Mouse (Mus musculus): Measurements from ENCODE around the gene Mtmr11. TPM values are rescaled to one million over a fixed set of nuclear protein-coding genes. Genes with fewer than 3 reads are reported as not detected.
"Not testable (repeated sequence)": the region's sequence is repeated elsewhere in the genome, so short reads cannot be mapped to it uniquely, and the experiment has no call there.

Gene Mtmr11
- polyA plus RNA-seq, 1 experiment from 2014 or later, result 7.1 TPM

- Histone ChIP-seq H3K9ac (ENCODE audit: low read length) (no peak overlapping the region), H3K4me3 (ENCODE audit: low read depth, low read length) (no peak overlapping the region), H3K27me3 (ENCODE audit: control insufficient read depth, insufficient read depth, low read length) (no peaks in the 10 kb centered on the region), H3K4me1 (ENCODE audit: control insufficient read depth, insufficient read depth, low read length) (peaks cover 8% of the 10 kb centered on the region), H3K9me3 (ENCODE audit: control insufficient read depth, low read length) (no peaks in the 10 kb centered on the region), H3K36me3 (ENCODE audit: control insufficient read depth, insufficient read depth, low read length) (no peaks in the 10 kb centered on the region), H3K4me2 (ENCODE audit: low read depth) (no peak overlapping the region), H3K27ac (ENCODE audit: low read depth, low read length) (no peak overlapping the region)
- 77% methylated on average over 12 of the region's 12 CpGs for WGBS
- ATAC-seq (ENCODE audit: insufficient read depth, low FRiP score, low TSS enrichment), result no peak
- DNase-seq (ENCODE audit: low spot score), result no peak
Observed at GRCm38 (mm10) chr3:96168466-96169158, 6.8 kb downstream of the Mtmr11 start.

GRCm38 (mm10) chr3:96170276-96170675, 8.5 kb downstream of the Mtmr11 start:
- Histone ChIP-seq H3K36me3 (ENCODE audit: control insufficient read depth, insufficient read depth, low read length) (no peaks in the 10 kb centered on the region), H3K27ac (ENCODE audit: low read depth, low read length) (no peak overlapping the region), H3K9me3 (ENCODE audit: control insufficient read depth, low read length) (no peaks in the 10 kb centered on the region), H3K9ac (ENCODE audit: low read length) (no peak overlapping the region), H3K4me3 (ENCODE audit: low read depth, low read length) (no peak overlapping the region), H3K27me3 (ENCODE audit: control insufficient read depth, insufficient read depth, low read length) (no peaks in the 10 kb centered on the region), H3K4me1 (ENCODE audit: control insufficient read depth, insufficient read depth, low read length) (peaks cover 12% of the 10 kb centered on the region), H3K4me2 (ENCODE audit: low read depth) (no peak overlapping the region)
- ATAC-seq (ENCODE audit: insufficient read depth, low FRiP score, low TSS enrichment) (no peak), DNase-seq (ENCODE audit: low spot score) (no peak)
- WGBS, result 92% methylated on average over 4 of the region's 4 CpGs

GRCm38 (mm10) chr3:96170976-96171545, 9.3 kb downstream of the Mtmr11 start:
- Histone ChIP-seq H3K9me3 (ENCODE audit: control insufficient read depth, low read length) (no peaks in the 10 kb centered on the region), H3K4me2 (ENCODE audit: low read depth) (peak overlapping the region; percentile 94), H3K36me3 (ENCODE audit: control insufficient read depth, insufficient read depth, low read length) (no peaks in the 10 kb centered on the region), H3K9ac (ENCODE audit: low read length) (peak overlapping the region; percentile 95), H3K4me3 (ENCODE audit: low read depth, low read length) (peak overlapping the region; percentile 94; the same call in 1 of the 2 replicates), H3K4me1 (ENCODE audit: control insufficient read depth, insufficient read depth, low read length) (peaks cover 12% of the 10 kb centered on the region), H3K27me3 (ENCODE audit: control insufficient read depth, insufficient read depth, low read length) (no peaks in the 10 kb centered on the region), H3K27ac (ENCODE audit: low read depth, low read length) (no peak overlapping the region)
- ATAC-seq (ENCODE audit: insufficient read depth, low FRiP score, low TSS enrichment), result no peak
- 74% methylated on average over 10 of the region's 10 CpGs for WGBS
- no peak for DNase-seq (ENCODE audit: low spot score)

- Histone ChIP-seq H3K27me3 (ENCODE audit: control insufficient read depth, insufficient read depth, low read length) (no peaks in the 10 kb centered on the region), H3K36me3 (ENCODE audit: control insufficient read depth, insufficient read depth, low read length) (no peaks in the 10 kb centered on the region), H3K9ac (ENCODE audit: low read length) (peak overlapping the region; percentile 95), H3K4me2 (ENCODE audit: low read depth) (peak overlapping the region; percentile 94), H3K4me1 (ENCODE audit: control insufficient read depth, insufficient read depth, low read length) (peaks cover 12% of the 10 kb centered on the region), H3K9me3 (ENCODE audit: control insufficient read depth, low read length) (no peaks in the 10 kb centered on the region), H3K27ac (ENCODE audit: low read depth, low read length) (peak overlapping the region; percentile 97), H3K4me3 (ENCODE audit: low read depth, low read length) (peak overlapping the region; percentile 94)
- DNase-seq (ENCODE audit: low spot score) (no peak), ATAC-seq (ENCODE audit: insufficient read depth, low FRiP score, low TSS enrichment) (no peak)
- 25% methylated on average over 18 of the region's 18 CpGs for WGBS
Observed at GRCm38 (mm10) chr3:96171583-96172196, 9.9 kb downstream of the Mtmr11 start.

GRCm38 (mm10) chr3:96172197-96173178, 10.7 kb downstream of the Mtmr11 start, which contains the start of gene Sf3b4:
TSS of gene Sf3b4 (plus strand) at chr3:96172332.
- WGBS, result under 1% methylated on average over 56 of the region's 58 CpGs
- peaks cover 1% of the 10 kb centered on the region for H3K36me3 ChIP-seq (ENCODE audit: control insufficient read depth, insufficient read depth, low read length)

GRCm38 (mm10) chr3:96173185-96173584, 11.4 kb downstream of the Mtmr11 start:
- H3K4me3 ChIP-seq (ENCODE audit: low read depth, low read length), result peak overlapping the region; percentile 94
- H3K27ac ChIP-seq (ENCODE audit: low read depth, low read length), result no peak overlapping the region
- peaks cover 12% of the 10 kb centered on the region for H3K4me1 ChIP-seq (ENCODE audit: control insufficient read depth, insufficient read depth, low read length)
- H3K9ac ChIP-seq (ENCODE audit: low read length), result peak overlapping the region; percentile 95
- 41% methylated on average over 7 of the region's 7 CpGs for WGBS
- no peak for ATAC-seq (ENCODE audit: insufficient read depth, low FRiP score, low TSS enrichment)
- no peak for DNase-seq (ENCODE audit: low spot score)
- H3K27me3 ChIP-seq (ENCODE audit: control insufficient read depth, insufficient read depth, low read length), result no peaks in the 10 kb centered on the region
- no peaks in the 10 kb centered on the region for H3K9me3 ChIP-seq (ENCODE audit: control insufficient read depth, low read length)
- peak overlapping the region; percentile 94 for H3K4me2 ChIP-seq (ENCODE audit: low read depth)
- peaks cover 2% of the 10 kb centered on the region for H3K36me3 ChIP-seq (ENCODE audit: control insufficient read depth, insufficient read depth, low read length)

More at GRCm38 (mm10) chr3:96172197-96173178, 10.7 kb downstream of the Mtmr11 start, which contains the start of gene Sf3b4:
- H3K27me3 ChIP-seq (ENCODE audit: control insufficient read depth, insufficient read depth, low read length), result no peaks in the 10 kb centered on the region
- peak; percentile 94 for DNase-seq (ENCODE audit: low spot score)
- peak within 1 kb of the TSS; percentile 97 for H3K27ac ChIP-seq (ENCODE audit: low read depth, low read length)
- H3K9ac ChIP-seq (ENCODE audit: low read length), result peak within 1 kb of the TSS; percentile 95
- H3K4me1 ChIP-seq (ENCODE audit: control insufficient read depth, insufficient read depth, low read length), result peaks cover 12% of the 10 kb centered on the region
- ATAC-seq (ENCODE audit: insufficient read depth, low FRiP score, low TSS enrichment), result peak; percentile 90
- H3K4me2 ChIP-seq (ENCODE audit: low read depth), result peak within 1 kb of the TSS; percentile 94
- H3K4me3 ChIP-seq (ENCODE audit: low read depth, low read length), result peak within 1 kb of the TSS; percentile 94
- no peaks in the 10 kb centered on the region for H3K9me3 ChIP-seq (ENCODE audit: control insufficient read depth, low read length)

GRCm38 (mm10) chr3:96174042-96174441, 12.2 kb downstream of the Mtmr11 start:
- not testable (repeated sequence) for DNase-seq (ENCODE audit: low spot score); H3K4me3 ChIP-seq (ENCODE audit: low read depth, low read length); H3K27me3 ChIP-seq (ENCODE audit: control insufficient read depth, insufficient read depth, low read length); H3K4me2 ChIP-seq (ENCODE audit: low read depth); H3K27ac ChIP-seq (ENCODE audit: low read depth, low read length); H3K9me3 ChIP-seq (ENCODE audit: control insufficient read depth, low read length); ATAC-seq (ENCODE audit: insufficient read depth, low FRiP score, low TSS enrichment); H3K9ac ChIP-seq (ENCODE audit: low read length); H3K36me3 ChIP-seq (ENCODE audit: control insufficient read depth, insufficient read depth, low read length)
- H3K4me1 ChIP-seq (ENCODE audit: control insufficient read depth, insufficient read depth, low read length), result peaks cover 12% of the 10 kb centered on the region
- 93% methylated on average over 4 of the region's 4 CpGs for WGBS

GRCm38 (mm10) chr3:96175251-96175650, 13.4 kb downstream of the Mtmr11 start:
- H3K9ac ChIP-seq (ENCODE audit: low read length), result no peak overlapping the region
- no peak for ATAC-seq (ENCODE audit: insufficient read depth, low FRiP score, low TSS enrichment)

More at GRCm38 (mm10) chr3:96175251-96175650, 13.4 kb downstream of the Mtmr11 start:
- Histone ChIP-seq H3K27me3 (ENCODE audit: control insufficient read depth, insufficient read depth, low read length) (no peaks in the 10 kb centered on the region), H3K9me3 (ENCODE audit: control insufficient read depth, low read length) (no peaks in the 10 kb centered on the region), H3K4me3 (ENCODE audit: low read depth, low read length) (no peak overlapping the region), H3K36me3 (ENCODE audit: control insufficient read depth, insufficient read depth, low read length) (peaks cover 2% of the 10 kb centered on the region), H3K4me1 (ENCODE audit: control insufficient read depth, insufficient read depth, low read length) (peaks cover 12% of the 10 kb centered on the region), H3K27ac (ENCODE audit: low read depth, low read length) (no peak overlapping the region), H3K4me2 (ENCODE audit: low read depth) (no peak overlapping the region)
- 97% methylated on average over 6 of the region's 6 CpGs for WGBS
- no peak for DNase-seq (ENCODE audit: low spot score)
